Mouse (Mus musculus) left cerebral cortex, postnatal 25 days (tissue): ENCODE results near the gene Samd4b. TPM values are rescaled to one million over a fixed set of nuclear protein-coding genes. Genes with fewer than 3 reads are reported as not detected.
"Not testable (repeated sequence)": the region's sequence is repeated elsewhere in the genome, so short reads cannot be mapped to it uniquely, and the experiment has no call there.

ENCODE experiments used
- DNase-seq, 2 experiments: peaks; one replicate each; pipeline ENCODE4 v3.0.0; 2022; ENCODE audit warnings: low spot score in 2 of 2, mixed read lengths in 1 of 2
- intact Hi-C: fragments of 180-260 bp; cut with DNase I; formaldehyde crosslinking; loops from one replicate; pipeline ENCODE4 v1.15.1; 2025
- total RNA-seq, 2 experiments: library from RNA; stranded (reverse); gene quantifications; 2 replicates each; pipeline ENCODE4 v1.2.3; 2021

The Samd4b gene
- total RNA-seq, 2 experiments from 2014 or later = 65.2 to 68.7 TPM

- intact Hi-C loops = loop anchor here (1.0 kb wide), 1 partner anchor 33 kb away; no protein-coding TSS in a partner anchor
- DNase-seq = peak; percentile 66 to 71
Measured at GRCm38 (mm10) chr7:28568253-28568652, 29.7 kb downstream of the Samd4b start.

GRCm38 (mm10) chr7:28567539-28567938 lies 30.4 kb downstream of the Samd4b start:
- DNase-seq = no peak
- intact Hi-C loops = no loop called here

- DNase-seq = no peak
- intact Hi-C loops = no loop called here
Measured at GRCm38 (mm10) chr7:28565407-28565806, 32.5 kb downstream of the Samd4b start.

- DNase-seq = no peak
- intact Hi-C loops = no loop called here
Measured at GRCm38 (mm10) chr7:28562951-28563350, 35.0 kb downstream of the Samd4b start.

GRCm38 (mm10) chr7:28562371-28562770 lies 35.6 kb downstream of the Samd4b start:
- DNase-seq = no peak
- intact Hi-C loops = no loop called here

GRCm38 (mm10) chr7:28561967-28562366 lies 36.0 kb downstream of the Samd4b start:
- intact Hi-C loops = no loop called here
- DNase-seq = no peak

- intact Hi-C loops = no loop called here
- no peak for DNase-seq
Measured at GRCm38 (mm10) chr7:28560856-28561255, 37.1 kb downstream of the Samd4b start.

GRCm38 (mm10) chr7:28558486-28558885 lies 39.5 kb downstream of the Samd4b start:
- intact Hi-C loops = no loop called here
- no peak for DNase-seq

- DNase-seq = no peak
- intact Hi-C loops = no loop called here
Measured at GRCm38 (mm10) chr7:28557708-28558107, 40.2 kb downstream of the Samd4b start.

- intact Hi-C loops = no loop called here
- no peak for DNase-seq
Measured at GRCm38 (mm10) chr7:28557069-28557468, 40.9 kb downstream of the Samd4b start.

GRCm38 (mm10) chr7:28555939-28556535 lies 41.9 kb downstream of the Samd4b start:
- no peak for DNase-seq
- intact Hi-C loops = no loop called here

GRCm38 (mm10) chr7:28553076-28553475 lies 44.9 kb downstream of the Samd4b start:
- DNase-seq = no peak
- intact Hi-C loops = no loop called here

GRCm38 (mm10) chr7:28547628-28548027 lies 50.3 kb downstream of the Samd4b start:
- DNase-seq = no peak

GRCm38 (mm10) chr7:28547154-28547553 lies 50.8 kb downstream of the Samd4b start, which contains the start of gene Nccrp1:
Gene Nccrp1, minus strand, starts transcription at chr7:28547254.
- intact Hi-C loops = no loop called here
- DNase-seq = no peak

More at GRCm38 (mm10) chr7:28547628-28548027, 50.3 kb downstream of the Samd4b start:
- intact Hi-C loops = no loop called here

GRCm38 (mm10) chr7:28546649-28547048 lies 51.3 kb downstream of the Samd4b start:
- DNase-seq = no peak
- intact Hi-C loops = no loop called here

- DNase-seq = no peak
- intact Hi-C loops = no loop called here
Measured at GRCm38 (mm10) chr7:28545891-28546210, 52.1 kb downstream of the Samd4b start.

- no peak for DNase-seq
- intact Hi-C loops = no loop called here
Measured at GRCm38 (mm10) chr7:28545048-28545890, 52.7 kb downstream of the Samd4b start.

- intact Hi-C loops = no loop called here
- no peak for DNase-seq
Measured at GRCm38 (mm10) chr7:28544051-28544601, 53.8 kb downstream of the Samd4b start.

- intact Hi-C loops = no loop called here
- DNase-seq = no peak
Measured at GRCm38 (mm10) chr7:28540526-28540925, 57.4 kb downstream of the Samd4b start, which contains the start of gene Sycn. Gene Sycn, plus strand, starts transcription at chr7:28540885.

- DNase-seq, intact Hi-C loops: not testable (repeated sequence)
Measured at GRCm38 (mm10) chr7:28538886-28539285, 59.1 kb downstream of the Samd4b start.

GRCm38 (mm10) chr7:28532005-28532404 lies 65.9 kb downstream of the Samd4b start:
- intact Hi-C loops = loop anchor here (5.0 kb wide), 1 partner anchor 40 kb away; no protein-coding TSS in a partner anchor
- DNase-seq = no peak
